Mouse (Mus musculus): ENCODE data around the gene Litaf.

GRCm38 (mm10) chr16:10927026-10927425, 138.9 kb downstream of the Litaf start:
- no peak for TF ChIP-seq GATA1 (IDR thresholded peaks at IDR 0.05; ENCODE audit: borderline replicate concordance, low read length)
- no peak for TF ChIP-seq FLI1 (IDR thresholded peaks at IDR 0.05; ENCODE audit: low read length)
